Mouse (Mus musculus): ENCODE data around the gene Sephs2.

GRCm38 (mm10) chr7:127280092-127280491, 6.2 kb upstream of the Sephs2 start:
- TF ChIP-seq CTCF (IDR thresholded peaks at IDR 0.05; ENCODE audit: borderline replicate concordance, insufficient read depth, low read length), result no peak
- TF ChIP-seq POLR2A (IDR thresholded peaks at IDR 0.05; ENCODE audit: low read depth, low read length), result no peak
